Mouse (Mus musculus) small intestine, adult 2 months (tissue): Measurements from ENCODE around the gene Cd300a. TPM values are rescaled to one million over a fixed set of nuclear protein-coding genes. Genes with fewer than 3 reads are reported as not detected.

Experiments used
- H3K27ac ChIP-seq: fragments of 200-500 bp; 2 replicates; pipeline ENCODE4 v1.5.1; 2012; ENCODE audit warnings: low read depth, low read length, control low read depth, inconsistent platforms; ENCODE audit not compliant: insufficient read depth
- H3K27me3 ChIP-seq: fragments of 200-500 bp; 2 replicates; pipeline ENCODE4 v1.6.1; 2012; ENCODE audit warnings: mild to moderate bottlenecking, moderate library complexity, low read length, inconsistent platforms; ENCODE audit not compliant: control insufficient read depth, insufficient read depth
- H3K36me3 ChIP-seq: fragments of 200-500 bp; 2 replicates; pipeline ENCODE4 v1.6.1; 2012; ENCODE audit warnings: mild to moderate bottlenecking, low read length, control low read depth, inconsistent platforms; ENCODE audit not compliant: control insufficient read depth, insufficient read depth
- H3K4me1 ChIP-seq: fragments of 200-500 bp; 2 replicates; pipeline ENCODE4 v1.6.1; 2012; ENCODE audit warnings: low read length, inconsistent platforms, mixed read lengths; ENCODE audit not compliant: control insufficient read depth, insufficient read depth, insufficient read length
- H3K4me3 ChIP-seq: fragments of 200-500 bp; 2 replicates; pipeline ENCODE4 v1.5.1; 2012; ENCODE audit warnings: low read depth, mild to moderate bottlenecking, control low read depth, inconsistent platforms, low read length, moderate library complexity
- CTCF ChIP-seq: fragments of 200-500 bp; IDR thresholded peaks from 2 replicates; pipeline ENCODE4 v1.5.1; 2012; ENCODE audit warnings: low read depth, mild to moderate bottlenecking, control low read depth, inconsistent platforms, low read length, moderate library complexity, mixed read lengths; ENCODE audit not compliant: insufficient replicate concordance, insufficient read length; ENCODE audit errors: extremely low read depth
- POLR2A ChIP-seq: fragments of 200-500 bp; IDR thresholded peaks from 2 replicates; pipeline ENCODE4 v1.6.1; 2012; ENCODE audit warnings: low read depth, mild to moderate bottlenecking, control low read depth, inconsistent platforms, low read length, moderate library complexity
- WGBS: fragments of 180-500 bp; shearing (Covaris S2); methylation state at CpG from one replicate; pipeline ENCODE4 v1.1.7; 2018; 5-methylcytosine and 5-hydroxymethylcytosine counted together
- polyA plus RNA-seq: library from polyadenylated mRNA; depleted of rRNA; stranded (reverse); fragments of >200 nt; gene quantifications from 2 replicates; pipeline ENCODE4 v1.2.3, GENCODE M21; 2012

Gene Cd300a
- polyA plus RNA-seq, 1 experiment: 0.91 TPM

DNA sequence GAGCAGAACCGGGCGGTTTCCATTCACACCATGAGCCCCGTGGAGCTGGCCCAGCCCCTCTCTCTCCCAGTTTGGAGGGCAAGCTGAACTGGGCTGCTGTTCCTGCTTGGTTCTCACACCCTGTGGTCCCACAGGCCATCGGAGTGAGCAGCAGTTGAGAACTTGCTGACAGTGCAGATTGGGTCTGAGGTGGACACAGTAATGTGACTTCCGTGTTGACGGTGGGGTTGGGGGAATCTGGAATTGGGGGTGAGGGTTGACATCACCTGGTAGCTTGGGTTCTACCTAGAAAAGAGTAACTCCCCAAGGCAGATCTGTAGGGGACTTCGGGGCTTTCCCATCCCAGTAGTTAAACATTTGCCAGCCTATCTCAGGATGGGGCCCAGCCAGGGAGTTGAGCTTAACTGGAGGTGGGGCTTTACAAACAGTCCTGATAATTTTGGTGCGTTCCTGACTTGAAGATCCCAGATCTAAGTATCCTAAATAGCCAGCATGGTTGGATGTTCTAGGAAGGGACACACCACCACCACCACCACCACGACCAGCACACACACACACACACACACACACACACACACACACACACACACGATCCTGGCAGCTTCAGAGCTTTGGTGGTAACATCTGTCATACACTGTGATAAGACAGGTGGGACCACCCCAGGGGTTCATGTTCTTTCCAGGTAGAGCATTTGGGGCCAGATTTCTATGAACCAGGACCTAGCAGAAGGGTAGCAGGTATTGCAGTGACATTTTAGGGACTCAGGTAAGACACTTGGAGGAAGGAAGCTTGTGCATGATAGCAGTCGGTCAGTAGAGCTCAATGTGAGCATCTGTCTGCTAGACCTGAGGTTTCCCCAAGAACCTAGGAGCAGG is 22.2 kb upstream of the Cd300a start:
- TF ChIP-seq CTCF (no peak), POLR2A (no peak)
- Histone ChIP-seq H3K4me3 (no peak overlapping the region), H3K27ac (no peak overlapping the region), H3K27me3 (no peaks in the 10 kb centered on the region), H3K4me1 (peaks cover 11% of the 10 kb centered on the region), H3K36me3 (no peaks in the 10 kb centered on the region)
- WGBS: 17% methylated on average over 11 of the region's 11 CpGs

DNA sequence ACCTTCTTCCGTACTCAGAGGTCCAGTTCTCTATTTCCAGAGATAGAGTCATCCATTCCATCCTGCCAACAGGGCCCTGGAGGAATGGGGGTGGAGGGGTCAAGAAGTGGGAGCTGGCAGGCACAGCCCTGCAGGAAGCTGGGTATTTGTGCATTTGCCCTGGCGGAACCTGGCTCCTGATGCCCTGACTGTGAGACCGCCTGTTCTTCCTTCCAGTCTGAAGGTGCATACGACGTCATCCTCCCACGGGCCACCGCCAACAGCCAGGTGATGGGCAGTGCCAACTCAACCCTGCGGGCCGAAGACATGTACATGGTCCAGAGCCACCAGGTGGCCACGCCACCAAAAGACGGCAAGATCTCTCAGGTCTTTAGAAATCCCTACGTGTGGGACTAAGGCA is 21.6 kb upstream of the Cd300a start:
- H3K4me3 ChIP-seq: no peak overlapping the region
- H3K27me3 ChIP-seq: no peaks in the 10 kb centered on the region
- no peak overlapping the region for H3K27ac ChIP-seq
- H3K36me3 ChIP-seq: no peaks in the 10 kb centered on the region
- peaks cover 13% of the 10 kb centered on the region for H3K4me1 ChIP-seq
- WGBS: 81% methylated on average over 12 of the region's 12 CpGs
- TF ChIP-seq POLR2A (no peak), CTCF (no peak)

DNA sequence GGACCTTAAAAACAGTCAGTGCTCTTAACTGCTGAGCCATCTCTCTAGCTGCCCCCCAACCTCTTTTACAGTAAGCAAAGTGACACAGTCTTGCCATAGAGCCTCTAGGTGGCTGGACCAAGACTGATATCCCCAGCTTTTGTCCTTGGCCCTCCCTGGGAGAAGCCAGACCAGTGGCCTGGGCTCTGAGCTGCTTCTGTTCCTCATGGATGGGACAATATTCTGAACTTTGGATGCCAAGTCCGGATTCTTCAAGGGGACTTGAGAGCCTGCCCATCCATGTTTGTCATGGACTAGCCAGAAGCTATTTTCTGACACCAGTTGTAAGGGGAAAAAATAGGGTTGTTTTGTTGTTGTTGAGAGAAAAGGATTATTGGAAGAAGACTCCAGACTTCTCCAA is 20.1 kb upstream of the Cd300a start:
- Histone ChIP-seq H3K36me3 (no peaks in the 10 kb centered on the region), H3K4me1 (peaks cover 16% of the 10 kb centered on the region), H3K4me3 (no peak overlapping the region), H3K27me3 (no peaks in the 10 kb centered on the region), H3K27ac (no peak overlapping the region)
- 85% methylated on average over 1 of the region's 1 CpGs for WGBS
- TF ChIP-seq POLR2A: no peak
- TF ChIP-seq CTCF: no peak

DNA sequence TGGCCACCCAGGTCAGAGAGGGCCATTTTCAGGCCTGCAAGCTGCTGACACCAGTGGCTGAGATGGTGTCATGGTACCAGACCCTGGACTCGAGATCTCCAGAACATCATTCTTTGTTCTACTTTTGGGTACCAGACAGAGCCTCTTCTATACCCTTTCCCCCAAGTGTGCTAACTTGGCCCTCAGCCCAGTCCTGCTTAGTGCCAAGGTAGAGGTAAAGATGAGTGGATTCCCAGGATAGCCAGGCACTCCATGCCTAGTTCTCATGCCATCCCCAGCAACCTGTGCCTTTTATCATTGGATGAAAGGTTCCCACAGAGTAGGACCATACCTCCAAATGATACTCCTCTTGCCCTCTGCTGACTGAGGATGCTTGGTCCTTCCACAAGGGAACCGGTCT is 18.3 kb upstream of the Cd300a start:
- H3K4me3 ChIP-seq: no peak overlapping the region
- WGBS: 80% methylated on average over 2 of the region's 2 CpGs
- no peaks in the 10 kb centered on the region for H3K36me3 ChIP-seq
- H3K27me3 ChIP-seq: no peaks in the 10 kb centered on the region
- TF ChIP-seq CTCF (no peak), POLR2A (no peak)
- H3K4me1 ChIP-seq: peaks cover 18% of the 10 kb centered on the region
- H3K27ac ChIP-seq: no peak overlapping the region

DNA sequence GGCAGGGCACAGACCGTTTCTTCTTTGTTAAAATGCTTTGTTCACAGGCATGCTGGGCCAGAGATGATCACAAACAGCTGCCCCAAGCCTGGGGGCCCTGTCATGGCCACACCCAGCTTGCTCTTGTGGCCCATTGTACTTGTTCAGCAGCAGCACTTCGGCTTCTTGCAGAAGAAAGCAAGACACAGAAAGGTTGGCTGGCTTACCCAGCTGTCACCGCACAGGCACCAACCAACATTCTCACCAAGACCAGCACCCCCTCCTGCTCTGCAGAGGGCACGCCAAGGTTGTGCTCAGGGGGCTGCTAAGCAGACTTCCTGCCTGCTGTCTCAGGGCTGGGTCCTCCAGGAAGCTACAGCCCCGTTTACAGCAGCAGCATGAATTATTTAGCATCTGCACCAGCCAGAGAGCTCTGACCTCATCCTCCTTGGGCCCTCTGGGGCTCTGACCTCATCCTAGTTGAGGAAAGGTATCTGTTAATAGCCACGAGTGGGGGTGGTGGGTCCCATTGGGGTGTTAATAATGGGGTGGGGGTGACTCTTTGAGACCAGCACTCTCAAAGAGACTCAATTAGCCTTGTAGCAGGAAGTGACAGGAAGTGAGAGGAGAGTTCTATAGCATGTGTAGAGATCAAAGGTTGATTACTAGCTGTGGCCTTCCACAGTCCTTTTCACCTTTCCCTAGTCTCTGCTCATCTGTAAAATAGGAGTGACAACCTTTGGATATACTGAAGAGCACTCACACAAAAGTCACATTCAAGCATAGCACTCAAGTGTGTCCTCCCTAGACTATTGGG is 16.6 kb upstream of the Cd300a start:
- TF ChIP-seq CTCF (no peak), POLR2A (no peak)
- Histone ChIP-seq H3K4me3 (no peak overlapping the region), H3K4me1 (peaks cover 7% of the 10 kb centered on the region; the same call in 1 of the 2 replicates), H3K27ac (no peak overlapping the region), H3K27me3 (no peaks in the 10 kb centered on the region), H3K36me3 (no peaks in the 10 kb centered on the region)
- 51% methylated on average over 6 of the region's 6 CpGs for WGBS

DNA sequence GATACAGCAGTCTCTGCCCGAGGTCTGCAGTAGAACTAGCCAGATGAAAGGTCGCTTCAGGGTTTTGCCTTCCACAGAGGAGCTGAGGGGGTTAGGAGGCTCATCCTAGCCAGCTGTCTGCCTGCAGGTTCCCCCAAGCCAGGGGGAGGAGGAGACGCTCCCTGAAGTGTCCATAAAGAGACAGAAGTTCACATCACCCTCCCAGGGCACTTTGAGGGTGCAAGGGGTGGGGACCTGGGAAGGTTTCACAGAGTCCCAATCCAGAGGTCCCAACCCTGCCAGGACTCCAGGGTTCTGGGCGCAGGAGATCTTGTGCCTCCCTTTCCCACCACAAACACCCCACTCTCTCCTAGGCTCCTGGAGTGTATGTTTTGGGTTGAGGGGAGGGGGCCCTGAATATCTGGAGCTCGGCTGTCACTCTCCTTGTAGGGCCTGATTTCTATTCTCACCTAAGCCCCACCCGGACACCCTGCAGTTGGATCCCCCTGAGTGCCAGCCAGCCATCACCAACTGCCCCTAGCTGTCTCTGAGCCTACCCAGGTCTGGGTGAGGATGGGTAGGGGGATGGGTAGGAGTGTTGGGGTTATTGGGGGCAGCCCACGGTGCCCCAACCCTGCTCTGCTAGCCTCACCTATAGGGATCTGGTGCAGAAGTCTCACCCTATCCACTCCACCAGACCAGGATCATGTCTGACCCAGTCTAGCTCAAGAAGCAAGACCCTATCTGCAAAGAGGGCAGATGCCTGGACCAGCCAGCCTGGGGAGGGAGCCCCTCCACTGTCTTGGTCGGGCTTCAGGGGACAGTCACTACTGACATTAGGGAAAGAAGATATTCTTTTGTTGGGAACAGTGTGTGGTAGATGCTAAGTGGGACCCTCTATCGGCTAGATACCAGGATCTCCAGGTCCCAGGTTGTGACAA is 15.4 kb upstream of the Cd300a start:
- Histone ChIP-seq H3K4me1 (peaks cover 7% of the 10 kb centered on the region; the same call in 1 of the 2 replicates), H3K27ac (no peak overlapping the region), H3K4me3 (no peak overlapping the region), H3K36me3 (no peaks in the 10 kb centered on the region), H3K27me3 (no peaks in the 10 kb centered on the region)
- TF ChIP-seq POLR2A: no peak
- TF ChIP-seq CTCF: no peak
- 78% methylated on average over 9 of the region's 9 CpGs for WGBS
